Mouse (Mus musculus): ENCODE data around the gene Snx9.

DNA sequence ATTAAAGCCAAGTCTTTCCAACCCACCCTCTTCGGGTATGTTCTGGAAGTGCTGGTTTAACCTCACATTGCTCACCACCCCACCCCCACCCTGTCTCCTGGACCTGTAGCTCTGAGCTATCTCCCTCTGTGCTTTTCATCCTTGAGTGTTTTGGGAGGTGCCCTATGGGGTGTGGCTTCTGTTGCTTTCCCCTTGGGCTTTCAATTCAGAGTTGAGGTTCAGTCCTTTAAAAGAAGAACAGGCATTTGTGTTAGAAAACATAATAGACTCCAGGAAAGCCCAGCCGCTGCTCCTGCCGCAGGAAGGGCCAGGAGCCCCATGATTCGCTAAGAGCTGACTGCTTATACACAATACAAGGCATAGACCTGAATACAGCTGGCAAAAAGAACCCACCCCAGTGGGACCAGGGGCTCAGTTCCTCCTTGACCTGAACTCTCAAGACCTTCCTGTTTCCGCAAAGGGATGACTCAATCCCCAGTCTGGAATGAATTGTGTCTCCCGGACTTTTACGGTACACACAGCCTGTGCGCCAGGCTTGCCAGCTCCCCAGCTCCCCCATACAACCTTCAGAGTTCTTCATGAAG is 136.9 kb downstream of the Snx9 start:
- TF ChIP-seq POLR2A (IDR thresholded peaks at IDR 0.05; ENCODE audit: borderline replicate concordance, extremely low read depth, insufficient read depth, insufficient read length, poor library complexity, severe bottlenecking) = no peak
- TF ChIP-seq CTCF (IDR thresholded peaks at IDR 0.05; ENCODE audit: borderline replicate concordance, extremely low read depth, insufficient read depth, insufficient read length) = no peak

Measured in brain, embryonic 14.5 days (tissue).